Mouse (Mus musculus) left cerebral cortex, postnatal 14 days (tissue): Measurements from ENCODE around the gene Cpd. TPM values are rescaled to one million over a fixed set of nuclear protein-coding genes. Genes with fewer than 3 reads are reported as not detected.
"Not testable (repeated sequence)": the region's sequence is repeated elsewhere in the genome, so short reads cannot be mapped to it uniquely, and the experiment has no call there.

Source experiments
- DNase-seq, 2 experiments: peaks; one replicate each; pipeline ENCODE4 v3.0.0; 2021 to 2022; ENCODE audit warnings: low spot score in 2 of 2, mixed read lengths in 1 of 2
- intact Hi-C: fragments of 180-260 bp; cut with DNase I; formaldehyde crosslinking; loops from one replicate; pipeline ENCODE4 v1.15.1; 2025
- total RNA-seq, 2 experiments: library from RNA; stranded (reverse); gene quantifications; 2 replicates each; pipeline ENCODE4 v1.2.3; 2021

Cpd gene
- total RNA-seq, 2 experiments from 2014 or later: 63.4 to 64.6 TPM

- DNase-seq: no peak
- intact Hi-C loops: no loop called here
Measured at GRCm38 (mm10) chr11:76808550-76808949, 38.3 kb downstream of the Cpd start.

DNA sequence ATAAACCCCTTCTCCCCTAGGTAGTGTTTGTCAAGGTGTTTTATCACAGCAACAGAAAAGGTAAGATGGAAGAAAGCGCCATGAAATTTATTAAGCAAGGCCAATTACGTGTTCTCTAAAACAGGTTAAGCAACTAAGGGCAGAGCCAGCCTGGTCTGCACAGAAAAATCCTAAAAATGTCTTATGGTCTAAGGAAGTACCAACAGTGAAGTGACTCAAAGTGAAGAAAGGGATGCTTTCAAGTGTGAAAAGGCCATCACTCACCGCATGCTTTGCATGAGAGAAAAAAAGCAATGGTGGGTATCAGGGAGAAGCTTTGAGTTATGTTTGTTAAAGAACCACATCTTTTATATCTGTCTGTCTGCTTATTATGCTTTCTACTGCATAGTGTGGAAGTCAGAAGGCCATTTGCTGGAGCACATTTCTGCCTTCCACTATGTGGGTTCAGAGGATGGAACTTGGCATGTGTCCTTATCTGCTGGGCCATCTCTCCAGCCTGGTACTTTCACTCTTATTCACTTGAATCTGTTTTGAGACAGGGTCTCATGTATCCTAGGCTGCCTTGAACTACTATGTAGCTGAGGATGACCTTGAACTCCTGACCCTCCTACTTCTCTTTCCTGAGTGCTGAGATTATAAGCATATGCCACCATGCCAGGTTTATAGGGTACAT lies 39.7 kb downstream of the Cpd start:
- no peak for DNase-seq
- intact Hi-C loops: no loop called here

DNA sequence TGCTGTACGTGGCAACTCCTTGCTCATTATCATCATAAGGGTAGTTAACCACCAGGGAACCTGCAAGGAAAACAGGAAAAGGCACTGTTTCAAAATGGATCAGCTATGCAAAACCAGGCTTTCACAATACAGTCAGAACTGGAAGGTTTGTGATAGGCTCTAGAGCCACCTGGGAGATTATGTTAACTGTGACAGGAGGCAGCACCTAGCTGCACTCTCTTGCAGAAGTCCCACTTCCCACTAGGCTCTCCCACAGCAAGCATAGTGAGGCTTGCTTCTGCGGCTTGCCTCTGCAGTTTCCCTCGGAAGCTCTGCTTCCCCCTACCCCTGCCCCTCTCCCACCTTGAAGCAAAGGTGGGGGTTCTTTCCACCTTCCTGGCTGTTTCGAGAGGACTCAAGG lies 40.8 kb downstream of the Cpd start:
- intact Hi-C loops: no loop called here
- no peak for DNase-seq

DNA sequence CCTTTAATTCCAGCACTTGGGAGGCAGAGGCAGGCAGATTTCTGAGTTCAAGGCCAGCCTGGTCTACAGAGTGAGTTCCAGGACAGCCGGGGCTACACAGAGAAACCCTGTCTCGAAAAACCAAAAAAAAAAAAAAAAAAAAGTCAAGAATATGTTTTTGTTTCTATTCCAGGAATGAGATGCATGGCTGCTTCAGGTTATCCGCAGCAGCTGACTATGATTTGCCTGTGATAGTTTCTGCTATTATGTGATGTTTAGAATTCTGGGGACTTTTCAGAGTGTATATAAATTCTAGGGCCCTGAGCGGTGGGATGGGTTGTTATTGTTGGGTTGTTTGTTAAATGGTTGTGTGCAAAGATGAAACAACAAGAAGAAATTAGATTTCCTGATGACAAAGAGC lies 41.7 kb downstream of the Cpd start:
- DNase-seq, intact Hi-C loops: not testable (repeated sequence)

- DNase-seq: no peak
Measured at GRCm38 (mm10) chr11:76803266-76803665, 43.6 kb downstream of the Cpd start.

GRCm38 (mm10) chr11:76797236-76797635 lies 49.6 kb downstream of the Cpd start:
- intact Hi-C loops: loop anchor here (10.0 kb wide), 1 partner anchor 148 kb away; no protein-coding TSS in a partner anchor
- DNase-seq: no peak

More at GRCm38 (mm10) chr11:76803266-76803665, 43.6 kb downstream of the Cpd start:
- intact Hi-C loops: no loop called here

- peak in 1 of 2 experiments; percentile 22 for DNase-seq
- intact Hi-C loops: loop anchor here (10.0 kb wide), 1 partner anchor 149 kb away; no protein-coding TSS in a partner anchor
Measured at GRCm38 (mm10) chr11:76795326-76795725, 51.5 kb downstream of the Cpd start.

GRCm38 (mm10) chr11:76791331-76791730 lies 55.5 kb downstream of the Cpd start:
- no peak for DNase-seq
- intact Hi-C loops: loop anchor here (10.0 kb wide), 1 partner anchor 153 kb away; no protein-coding TSS in a partner anchor

- DNase-seq: peak; percentile 50 to 68
- intact Hi-C loops: loop anchor here (5.0 kb wide), 1 partner anchor 103 kb away; no protein-coding TSS in a partner anchor
Measured at GRCm38 (mm10) chr11:76789252-76789651, 57.6 kb downstream of the Cpd start.

GRCm38 (mm10) chr11:76775533-76775932 lies 71.3 kb downstream of the Cpd start:
- DNase-seq: no peak
- intact Hi-C loops: no loop called here

- intact Hi-C loops: no loop called here
- DNase-seq: no peak
Measured at GRCm38 (mm10) chr11:76773811-76774210, 73.0 kb downstream of the Cpd start.

DNA sequence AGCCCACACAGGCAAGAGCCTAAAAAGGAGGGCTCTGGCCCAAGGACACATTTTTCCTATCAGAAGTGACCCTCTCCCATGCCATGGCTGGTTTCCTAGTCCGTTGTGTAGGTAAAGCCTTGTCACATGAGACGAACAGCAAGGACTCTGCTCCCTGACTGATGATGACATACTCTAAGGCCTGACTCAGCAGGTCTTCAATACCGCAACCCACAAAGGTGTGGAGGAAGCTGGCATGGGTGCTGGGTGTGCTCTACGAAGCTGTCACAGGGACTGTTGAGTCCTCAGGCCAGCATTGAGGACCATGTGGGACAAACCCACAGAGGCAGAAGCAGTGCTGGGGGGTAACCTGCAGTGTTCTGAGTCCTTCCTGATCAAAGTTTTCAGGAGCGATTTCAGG lies 76.3 kb downstream of the Cpd start:
- DNase-seq: no peak
- intact Hi-C loops: no loop called here

DNA sequence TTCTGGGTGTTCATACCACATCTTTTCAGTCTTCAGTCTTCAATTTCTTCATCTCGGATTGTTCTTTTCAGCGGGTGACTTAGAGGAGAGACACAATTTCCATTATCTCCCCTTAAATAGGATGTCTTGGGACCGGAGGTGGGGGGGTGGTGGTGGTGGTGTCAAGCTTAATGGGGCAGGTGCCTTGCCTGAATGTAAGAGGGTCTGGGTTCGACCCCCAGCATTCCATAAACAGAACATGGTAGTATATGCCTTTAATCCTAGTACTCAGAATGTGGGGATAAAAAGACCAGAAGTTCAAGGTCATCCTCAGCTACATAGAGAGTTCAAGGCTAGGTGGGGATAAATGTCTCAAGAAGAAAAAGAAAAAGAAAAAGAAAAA lies 83.1 kb downstream of the Cpd start:
- intact Hi-C loops: loop anchor here (1.0 to 5.0 kb wide), 2 partner anchors 86 to 108 kb away; partner anchors contain the start of gene Trarg1
- no peak for DNase-seq

DNA sequence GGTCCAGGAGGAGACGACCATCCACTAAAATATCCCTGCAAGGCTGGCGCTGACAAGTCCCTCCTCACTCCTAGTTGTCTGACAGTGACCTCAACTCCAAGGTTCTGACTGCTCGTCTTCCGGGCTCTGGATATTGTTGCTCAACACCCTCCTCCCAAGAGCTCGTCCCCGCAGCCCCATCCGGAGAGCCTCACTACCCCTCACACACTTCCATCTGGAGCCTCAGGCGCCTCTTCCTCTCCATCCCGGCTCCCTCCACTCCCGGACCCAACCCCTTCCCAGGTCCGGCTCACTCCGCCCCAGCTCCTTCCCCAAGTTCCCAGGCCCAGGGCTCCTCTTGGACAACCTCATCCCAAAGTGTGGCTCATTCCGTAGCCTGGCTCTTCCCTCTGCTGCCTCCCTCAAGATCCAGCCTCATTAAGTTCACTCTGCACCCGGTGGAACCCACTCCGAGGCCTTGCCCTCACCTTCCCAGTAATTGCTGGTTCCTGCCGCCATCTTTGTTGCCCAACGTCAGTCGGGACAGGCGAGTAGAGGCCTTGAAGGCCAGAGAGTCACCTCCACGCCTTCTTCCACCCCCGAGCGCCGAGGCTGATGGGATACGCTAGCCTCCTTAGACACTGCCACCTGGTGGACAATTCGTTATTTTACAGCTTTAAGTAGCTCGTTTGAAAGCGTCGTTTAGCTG lies 83.6 kb downstream of the Cpd start, which contains the start of gene Gosr1:
Gosr1 (minus strand) TSS at position 527 of the 688 bp plus-strand sequence.
- intact Hi-C loops: loop anchor here (1.0 to 5.0 kb wide), 2 partner anchors 86 to 108 kb away; partner anchors contain the start of gene Trarg1
- DNase-seq: peak; percentile 95 to 97

GRCm38 (mm10) chr11:76752276-76752675 lies 94.5 kb downstream of the Cpd start:
- intact Hi-C loops: no loop called here
- DNase-seq: no peak

- no peak for DNase-seq
- intact Hi-C loops: no loop called here
Measured at GRCm38 (mm10) chr11:76748819-76749218, 98.0 kb downstream of the Cpd start.

GRCm38 (mm10) chr11:76745921-76746320 lies 100.9 kb downstream of the Cpd start:
- DNase-seq: no peak
- intact Hi-C loops: no loop called here

GRCm38 (mm10) chr11:76744550-76744949 lies 102.3 kb downstream of the Cpd start:
- intact Hi-C loops: no loop called here
- DNase-seq: peak; percentile 55 to 62

- no peak for DNase-seq
- intact Hi-C loops: no loop called here
Measured at GRCm38 (mm10) chr11:76742511-76742910, 104.3 kb downstream of the Cpd start.

DNA sequence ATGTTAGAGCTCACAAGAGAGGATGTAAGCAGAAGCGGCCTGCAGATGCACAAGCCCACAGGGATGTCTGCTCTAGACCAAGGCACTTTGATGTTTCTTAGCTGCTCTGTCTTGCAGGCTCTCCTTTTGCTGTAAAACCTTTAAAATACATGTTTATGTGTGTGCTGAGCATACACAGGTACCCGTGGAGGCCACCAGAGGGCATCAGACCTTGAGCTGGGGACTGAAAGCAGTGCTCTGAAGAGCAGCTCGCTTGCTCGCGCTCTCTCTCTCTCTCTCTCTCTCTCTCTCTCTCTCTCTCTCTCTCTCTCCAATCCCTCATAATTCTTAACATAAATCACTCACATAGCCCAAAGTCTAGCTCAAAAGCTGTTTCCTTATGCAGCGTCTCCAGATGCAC lies 107.7 kb downstream of the Cpd start:
- intact Hi-C loops: loop anchor here (5.0 kb wide), 1 partner anchor 62 kb away; the partner anchor contains the start of gene Trarg1
- DNase-seq: peak in 1 of 2 experiments; percentile 10
